Mouse (Mus musculus): ENCODE results near the gene Lhfpl5. TPM values are rescaled to one million over a fixed set of nuclear protein-coding genes. Genes with fewer than 3 reads are reported as not detected.

Lhfpl5 gene
- polyA plus RNA-seq (2012; rRNA removed) = 17.8 and 20.4 TPM in 2 replicates

DNA sequence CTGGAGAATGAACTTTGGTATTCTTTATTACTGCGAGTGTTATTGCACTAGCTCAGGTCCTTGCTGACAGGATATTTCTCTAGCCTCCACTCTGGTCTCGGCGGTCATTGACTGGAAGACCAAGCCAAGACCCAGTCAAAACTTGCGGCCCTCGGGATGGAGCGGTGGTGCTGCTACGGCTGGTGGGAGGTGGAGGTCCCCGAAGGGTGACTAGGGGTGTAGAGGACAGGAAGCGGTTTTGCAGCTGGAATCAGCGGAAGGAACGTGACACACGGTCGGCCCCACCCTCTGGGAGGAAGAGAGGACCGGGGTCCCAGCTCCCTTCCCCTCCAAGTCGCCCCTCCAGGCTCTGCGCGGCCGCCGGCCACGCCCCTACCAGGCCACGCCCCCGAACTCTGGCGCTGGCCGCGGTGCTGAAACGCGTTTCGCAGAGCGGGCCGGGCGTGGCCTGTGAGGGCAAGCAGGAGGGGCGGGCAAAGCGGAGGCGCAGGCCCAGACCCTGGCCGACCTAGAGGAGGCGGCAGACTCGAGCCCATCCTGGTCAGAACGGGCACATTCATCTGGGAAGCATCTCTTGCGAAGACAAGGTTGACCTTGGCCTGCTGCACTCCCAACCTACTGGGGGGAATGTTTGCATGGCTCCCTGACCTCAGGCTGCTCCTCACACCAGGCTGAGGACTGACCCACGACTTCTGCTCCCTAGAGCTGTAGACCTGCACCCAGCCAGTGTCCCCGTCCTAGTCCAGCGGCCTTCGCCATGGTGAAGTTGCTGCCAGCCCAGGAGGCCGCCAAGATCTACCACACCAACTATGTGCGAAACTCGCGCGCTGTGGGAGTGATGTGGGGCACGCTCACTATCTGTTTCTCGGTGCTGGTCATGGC lies at the start of gene Lhfpl5:
Gene Lhfpl5, plus strand, starts transcription at position 398 of the 882 bp plus-strand sequence.
- DNase-seq = peak; percentile 32 to 46
- TF ChIP-seq CTCF (IDR thresholded peaks at IDR 0.05; ENCODE audit: borderline replicate concordance, insufficient read depth, low read depth, low read length) (no peak), POLR2A (IDR thresholded peaks at IDR 0.05; ENCODE audit: borderline replicate concordance, insufficient read depth, low read length) (no peak)
- no peaks in the 10 kb centered on the region for H3K4me1 ChIP-seq (ENCODE audit: control insufficient read depth, insufficient read depth, low read length)
- no peaks in the 10 kb centered on the region for H3K27me3 ChIP-seq (ENCODE audit: control insufficient read depth, insufficient read depth, low read length)
- H3K27ac ChIP-seq (ENCODE audit: insufficient read depth, low read length) = no peak within 1 kb of the TSS
- peak within 1 kb of the TSS; percentile 54 for H3K4me3 ChIP-seq (replicated peaks; ENCODE audit: insufficient read depth, low read depth, low read length)
- 18% methylated on average over 50 of the region's 50 CpGs for WGBS

DNA sequence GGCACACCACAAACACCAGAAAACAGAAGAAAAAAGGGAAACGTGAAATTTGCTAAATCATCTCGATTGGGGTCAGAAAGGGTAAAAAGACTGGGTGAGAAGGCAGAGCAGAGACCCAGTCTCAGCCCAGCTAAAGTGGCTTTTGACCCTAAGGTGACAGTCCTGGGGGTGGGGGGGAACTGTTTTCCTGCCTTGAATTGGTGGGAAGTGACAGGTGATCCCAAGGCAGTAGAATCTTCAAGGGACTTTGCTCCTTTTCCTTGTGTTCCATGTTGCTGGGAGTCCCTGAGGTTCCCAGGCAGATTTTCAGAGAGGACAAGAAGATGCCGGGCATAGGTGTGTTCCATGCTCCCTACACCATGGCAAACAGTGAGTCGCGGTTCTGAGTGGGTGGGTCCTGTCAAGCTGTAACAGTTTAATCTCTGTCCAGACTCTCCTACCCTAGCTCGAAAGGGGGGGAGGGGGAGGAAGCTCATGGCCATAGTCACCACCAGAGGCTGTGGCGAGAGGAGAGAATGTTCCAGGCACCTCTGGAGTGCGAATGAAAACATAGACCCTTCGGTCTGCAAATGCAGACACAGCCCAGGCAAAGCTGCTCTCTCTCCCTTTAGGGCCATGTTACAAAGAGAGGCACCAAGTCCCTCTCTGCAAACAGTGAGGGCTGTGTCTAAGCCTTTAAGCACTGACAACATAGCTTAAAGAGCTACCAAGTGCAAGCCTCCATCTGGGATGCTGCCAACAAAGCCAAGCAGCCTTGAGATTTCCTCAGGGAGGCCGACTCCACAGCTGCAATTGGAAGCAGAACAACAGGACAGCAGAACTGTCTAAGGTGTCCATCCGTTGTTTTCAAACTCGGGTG lies 48.0 kb upstream of the Lhfpl5 start:
- H3K4me1 ChIP-seq (ENCODE audit: control insufficient read depth, insufficient read depth, low read length) = 0 out of 2 replicates have a peak, but pooled peaks cover 2% of the 10 kb centered on the region
- 46% methylated on average over 12 of the region's 12 CpGs for WGBS
- H3K27ac ChIP-seq (ENCODE audit: insufficient read depth, low read length) = no peak overlapping the region
- H3K4me3 ChIP-seq (replicated peaks; ENCODE audit: insufficient read depth, low read depth, low read length) = no peak overlapping the region
- TF ChIP-seq CTCF (IDR thresholded peaks at IDR 0.05; ENCODE audit: borderline replicate concordance, insufficient read depth, low read depth, low read length) (no peak), POLR2A (IDR thresholded peaks at IDR 0.05; ENCODE audit: borderline replicate concordance, insufficient read depth, low read length) (no peak)
- H3K27me3 ChIP-seq (ENCODE audit: control insufficient read depth, insufficient read depth, low read length) = no peaks in the 10 kb centered on the region
- no peak for DNase-seq

GRCm38 (mm10) chr17:28528043-28528351 lies 47.4 kb upstream of the Lhfpl5 start:
- H3K4me1 ChIP-seq (ENCODE audit: control insufficient read depth, insufficient read depth, low read length) = 0 out of 2 replicates have a peak, but pooled peaks cover 2% of the 10 kb centered on the region
- no peak overlapping the region for H3K4me3 ChIP-seq (replicated peaks; ENCODE audit: insufficient read depth, low read depth, low read length)
- H3K27me3 ChIP-seq (ENCODE audit: control insufficient read depth, insufficient read depth, low read length) = no peaks in the 10 kb centered on the region
- DNase-seq = peak; percentile 77 to 85
- 6% methylated on average over 6 of the region's 6 CpGs for WGBS
- TF ChIP-seq POLR2A (IDR thresholded peaks at IDR 0.05; ENCODE audit: borderline replicate concordance, insufficient read depth, low read length) = no peak
- peak; percentile 94 for TF ChIP-seq CTCF (IDR thresholded peaks at IDR 0.05; ENCODE audit: borderline replicate concordance, insufficient read depth, low read depth, low read length)
- no peak overlapping the region for H3K27ac ChIP-seq (ENCODE audit: insufficient read depth, low read length)

- TF ChIP-seq POLR2A (IDR thresholded peaks at IDR 0.05; ENCODE audit: borderline replicate concordance, insufficient read depth, low read length) = no peak
- no peak overlapping the region for H3K27ac ChIP-seq (ENCODE audit: insufficient read depth, low read length)
- no peak for DNase-seq
- no peak overlapping the region for H3K4me3 ChIP-seq (replicated peaks; ENCODE audit: insufficient read depth, low read depth, low read length)
- WGBS = 75% methylated on average over 4 of the region's 4 CpGs
- H3K27me3 ChIP-seq (ENCODE audit: control insufficient read depth, insufficient read depth, low read length) = no peaks in the 10 kb centered on the region
- H3K4me1 ChIP-seq (ENCODE audit: control insufficient read depth, insufficient read depth, low read length) = 0 out of 2 replicates have a peak, but pooled peaks cover 2% of the 10 kb centered on the region
Measured at GRCm38 (mm10) chr17:28529116-28529515, 46.3 kb upstream of the Lhfpl5 start.

GRCm38 (mm10) chr17:28530506-28530905 lies 44.9 kb upstream of the Lhfpl5 start, which contains the start of gene Armc12:
Gene Armc12, plus strand, starts transcription at chr17:28530806.
- Histone ChIP-seq H3K4me1 (ENCODE audit: control insufficient read depth, insufficient read depth, low read length) (0 out of 2 replicates have a peak, but pooled peaks cover 2% of the 10 kb centered on the region), H3K27ac (ENCODE audit: insufficient read depth, low read length) (no peak within 1 kb of the TSS), H3K27me3 (ENCODE audit: control insufficient read depth, insufficient read depth, low read length) (no peaks in the 10 kb centered on the region), H3K4me3 (replicated peaks; ENCODE audit: insufficient read depth, low read depth, low read length) (no peak within 1 kb of the TSS)
- no peak for DNase-seq
- no peak for TF ChIP-seq CTCF (IDR thresholded peaks at IDR 0.05; ENCODE audit: borderline replicate concordance, insufficient read depth, low read depth, low read length)
- TF ChIP-seq POLR2A (IDR thresholded peaks at IDR 0.05; ENCODE audit: borderline replicate concordance, insufficient read depth, low read length) = no peak
- 91% methylated on average over 6 of the region's 6 CpGs for WGBS

DNA sequence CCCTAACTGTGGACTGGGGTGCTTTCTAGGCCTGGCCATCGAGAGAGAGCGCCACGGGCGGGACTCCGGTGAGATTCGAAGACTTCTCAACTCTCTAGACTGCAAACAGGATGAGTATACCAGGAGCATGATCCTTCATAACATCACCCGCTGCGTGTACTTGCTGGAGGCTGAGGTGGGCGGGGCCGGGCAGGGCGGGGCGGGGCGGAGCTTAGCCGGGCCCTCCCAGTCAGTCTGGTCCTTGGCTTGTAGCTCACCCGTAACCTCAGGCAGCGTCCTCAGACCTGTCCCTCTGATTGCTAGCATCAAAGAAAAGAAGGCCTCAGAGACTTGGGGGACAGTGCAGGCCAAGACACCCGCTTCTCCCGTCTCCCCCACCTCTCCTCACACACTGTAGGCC lies 43.5 kb upstream of the Lhfpl5 start:
- 24% methylated on average over 18 of the region's 18 CpGs for WGBS
- H3K27ac ChIP-seq (ENCODE audit: insufficient read depth, low read length) = no peak overlapping the region
- DNase-seq = no peak
- H3K27me3 ChIP-seq (ENCODE audit: control insufficient read depth, insufficient read depth, low read length) = no peaks in the 10 kb centered on the region; the same call in 1 of the 2 replicates
- no peak for TF ChIP-seq POLR2A (IDR thresholded peaks at IDR 0.05; ENCODE audit: borderline replicate concordance, insufficient read depth, low read length)
- no peak for TF ChIP-seq CTCF (IDR thresholded peaks at IDR 0.05; ENCODE audit: borderline replicate concordance, insufficient read depth, low read depth, low read length)
- no peak overlapping the region for H3K4me3 ChIP-seq (replicated peaks; ENCODE audit: insufficient read depth, low read depth, low read length)
- H3K4me1 ChIP-seq (ENCODE audit: control insufficient read depth, insufficient read depth, low read length) = 0 out of 2 replicates have a peak, but pooled peaks cover 2% of the 10 kb centered on the region

DNA sequence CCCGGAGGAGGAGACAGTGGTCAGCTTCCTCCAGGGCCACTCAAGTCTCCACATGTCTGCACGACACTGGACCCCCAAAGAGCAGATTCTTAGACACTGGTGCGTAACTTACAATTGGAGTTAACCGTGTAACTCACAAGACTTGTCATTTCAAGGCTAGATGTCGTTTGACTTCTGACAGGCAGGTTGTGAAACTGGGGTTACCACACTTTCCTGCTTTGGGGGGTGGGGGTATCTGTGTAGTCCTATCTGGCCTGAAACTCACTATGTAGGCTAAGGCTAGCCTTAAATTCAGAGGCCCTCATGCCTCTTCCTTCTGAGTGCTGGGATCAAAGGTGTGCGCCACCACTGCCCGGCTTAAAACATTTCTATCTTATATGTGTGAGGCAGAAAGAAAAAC lies 42.9 kb upstream of the Lhfpl5 start:
- DNase-seq = no peak
- H3K27me3 ChIP-seq (ENCODE audit: control insufficient read depth, insufficient read depth, low read length) = no peaks in the 10 kb centered on the region; the same call in 1 of the 2 replicates
- 87% methylated on average over 7 of the region's 7 CpGs for WGBS
- 0 out of 2 replicates have a peak, but pooled peaks cover 2% of the 10 kb centered on the region for H3K4me1 ChIP-seq (ENCODE audit: control insufficient read depth, insufficient read depth, low read length)
- H3K27ac ChIP-seq (ENCODE audit: insufficient read depth, low read length) = no peak overlapping the region
- TF ChIP-seq CTCF (IDR thresholded peaks at IDR 0.05; ENCODE audit: borderline replicate concordance, insufficient read depth, low read depth, low read length) (no peak), POLR2A (IDR thresholded peaks at IDR 0.05; ENCODE audit: borderline replicate concordance, insufficient read depth, low read length) (no peak)
- no peak overlapping the region for H3K4me3 ChIP-seq (replicated peaks; ENCODE audit: insufficient read depth, low read depth, low read length)
